Mouse (Mus musculus): Measurements from ENCODE around the gene Cd27.

GRCm38 (mm10) chr6:125230571-125230970 lies 6.2 kb downstream of the Cd27 start:
- TF ChIP-seq POLR2A (IDR thresholded peaks at IDR 0.05; ENCODE audit: control insufficient read depth, low read depth, low read length) (no peak), CTCF (IDR thresholded peaks at IDR 0.05; ENCODE audit: control insufficient read depth, insufficient read depth, insufficient replicate concordance, low read depth, low read length) (no peak)
